Mouse (Mus musculus) C3H10T1/2 (cell line): Measurements from ENCODE around the gene Cfap58. TPM values are rescaled to one million over a fixed set of nuclear protein-coding genes. Genes with fewer than 3 reads are reported as not detected.

Experiments
- polyA plus RNA-seq, 2 experiments: library from polyadenylated mRNA; unstranded; fragments of >200 nt; fragmentation: generic; extraction: Trizol; gene quantifications; one replicate each; pipeline ENCODE4 v1.2.1; 2012; ENCODE audit warnings: missing spikeins in 2 of 2

The Cfap58 gene
- polyA plus RNA-seq: not detected

DNA sequence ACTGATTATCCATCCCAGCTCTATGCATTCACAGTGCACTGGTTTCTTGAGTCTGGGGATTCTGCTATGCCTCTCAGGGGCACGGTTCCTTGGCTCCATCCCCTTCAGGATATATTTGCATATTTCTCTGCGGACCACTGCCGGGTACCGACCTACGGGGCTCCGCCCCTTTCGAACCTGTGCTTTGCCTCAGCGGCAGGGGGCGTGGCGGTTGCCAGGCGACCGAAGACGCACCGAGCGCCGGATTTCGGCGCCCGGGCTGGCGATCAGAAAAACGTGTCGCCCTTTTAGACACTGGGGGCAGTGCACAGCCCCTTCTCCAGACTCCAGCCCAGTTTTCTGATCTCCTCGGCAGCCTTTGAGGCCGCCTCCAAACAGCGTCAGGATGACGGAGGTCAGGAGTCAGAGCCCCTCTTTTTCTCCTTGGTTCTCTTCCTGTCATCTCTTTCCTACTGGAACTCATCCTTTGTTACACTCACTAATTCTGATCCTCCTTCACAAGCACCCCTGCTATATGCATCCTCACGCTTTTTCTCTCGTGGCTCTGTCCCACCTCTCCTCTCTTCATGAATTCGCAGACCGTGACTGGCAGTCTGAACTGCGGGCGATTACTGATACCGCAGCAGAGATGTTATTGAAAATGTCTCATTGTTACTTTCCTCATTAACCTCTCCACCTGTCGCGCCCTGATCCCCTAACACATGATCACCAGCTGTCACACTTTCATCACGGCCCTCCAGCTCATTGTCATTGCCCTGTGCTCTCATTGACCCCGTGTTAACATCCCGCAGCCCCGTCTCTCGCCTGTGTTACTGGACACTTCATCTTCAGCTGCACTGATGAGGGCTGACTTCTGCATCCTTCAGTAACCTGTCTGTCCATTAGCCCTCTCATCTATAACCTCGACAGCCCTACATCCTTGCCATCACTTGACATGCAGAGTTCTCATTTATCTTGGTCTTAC lies at the start of gene Cfap58:
Cfap58 (plus strand) TSS at position 233 of the 964 bp plus-strand sequence.

GRCm38 (mm10) chr19:47919126-47919965 lies 18.1 kb upstream of the Cfap58 start, which contains the start of the genes Cfap43 and Itprip:
TSS of gene Cfap43 (minus strand) at chr19:47919287.
TSS of gene Itprip (minus strand) at chr19:47919299.

Other genes with a start within 250 kb of the Cfap58 start
- gene Col17a1, start 245.6 kb upstream of the Cfap58 start, polyA plus RNA-seq: under 1 TPM; 0.16 to 0.93 TPM
- 10 to 100 TPM; 25.5 to 67.9 TPM for gene Sfr1, start 206.0 kb upstream of the Cfap58 start, polyA plus RNA-seq
- 100 to 1,000 TPM; 161 to 577 TPM for gene Gsto1, start 82.7 kb upstream of the Cfap58 start, polyA plus RNA-seq
- gene Gsto2, start 72.1 kb upstream of the Cfap58 start, polyA plus RNA-seq: 1 to 10 TPM; 6.8 to 9.9 TPM
- gene Cfap43, start 18.4 kb upstream of the Cfap58 start, polyA plus RNA-seq: under 1 TPM; 0.02 to 0.04 TPM
- 1 to 10 TPM; 7.6 to 9.8 TPM for gene Itprip, start 18.4 kb upstream of the Cfap58 start, polyA plus RNA-seq